ENCODE assay signal across 30 mouse cellular contexts in genomic region chr3:60524127-60524526, GRCm38 (mm10).
"Had no signal": no experiment of that assay in that cellular context is flagged by ENCODE, and none has a peak within 500 bp of the region (broad histone marks: within the 10 kb centered on the region; RNA-seq: fewer than 3 reads in every experiment).

No protein-coding gene starts in this region.

- H3K27me3 ChIP-seq: limb, embryonic 12.5 days; limb, embryonic 13.5 days; limb, embryonic 15.5 days; liver, embryonic 12.5 days; liver, embryonic 13.5 days; liver, embryonic 15.5 days; lung, embryonic 15.5 days; midbrain, embryonic 12.5 days; midbrain, embryonic 13.5 days; midbrain, embryonic 15.5 days; neural tube, embryonic 12.5 days; neural tube, embryonic 13.5 days had no signal

- H3K27ac ChIP-seq: limb, embryonic 10.5 days; limb, embryonic 12.5 days; limb, embryonic 13.5 days; limb, embryonic 15.5 days; liver, embryonic 12.5 days; liver, embryonic 13.5 days; liver, embryonic 14.5 days; liver, embryonic 15.5 days; lung, embryonic 15.5 days; macrophage; midbrain, embryonic 10.5 days; midbrain, embryonic 12.5 days; midbrain, embryonic 13.5 days; midbrain, embryonic 15.5 days; neural tube, embryonic 12.5 days; neural tube, embryonic 13.5 days had no signal

- H3K36me3 ChIP-seq: limb, embryonic 12.5 days; limb, embryonic 13.5 days; limb, embryonic 15.5 days; lung, embryonic 15.5 days; midbrain, embryonic 10.5 days; midbrain, embryonic 12.5 days; midbrain, embryonic 13.5 days; midbrain, embryonic 15.5 days; neural tube, embryonic 12.5 days; neural tube, embryonic 13.5 days had no signal

- DNase-seq: left cerebral cortex, postnatal 4 days; liver; liver, embryonic 13.5 days; liver, postnatal 0 days; lung, adult 18-20 months; lung, adult 2 months; lung, embryonic 14.5 days; lung, postnatal 10 days; lung, postnatal 14 days; lung, postnatal 36 days; lung, postnatal 4 days; midbrain, embryonic 14.5 days had no signal

- ATAC-seq: liver, embryonic 12.5 days; liver, postnatal 0 days; lung, postnatal 0 days; midbrain, embryonic 13.5 days; midbrain, embryonic 15.5 days; midbrain, embryonic 16.5 days had no signal

- H3K4me3 ChIP-seq: limb, embryonic 10.5 days; limb, embryonic 12.5 days; limb, embryonic 13.5 days; limb, embryonic 15.5 days; liver, embryonic 12.5 days; liver, embryonic 13.5 days; liver, embryonic 15.5 days; lung, embryonic 15.5 days; midbrain, embryonic 10.5 days; midbrain, embryonic 12.5 days; midbrain, embryonic 13.5 days; midbrain, embryonic 15.5 days; myocyte; neural tube, embryonic 12.5 days; neural tube, embryonic 13.5 days had no signal

- H3K9me3 ChIP-seq: limb, embryonic 10.5 days; limb, embryonic 12.5 days; limb, embryonic 13.5 days; limb, embryonic 15.5 days; liver, embryonic 12.5 days; liver, embryonic 13.5 days; liver, embryonic 15.5 days; lung, embryonic 15.5 days; midbrain, embryonic 10.5 days; midbrain, embryonic 12.5 days; midbrain, embryonic 13.5 days; midbrain, embryonic 15.5 days; neural tube, embryonic 12.5 days; neural tube, embryonic 13.5 days had no signal
